Mouse (Mus musculus) thymus, adult 18-20 months (tissue): ENCODE measurements around the gene Csf3.

Experiments used
- DNase-seq, 2 experiments: peaks; one replicate each; pipeline ENCODE4 v3.0.0; 2022; ENCODE audit warnings: mixed read lengths in 2 of 2

The Csf3 gene

DNA sequence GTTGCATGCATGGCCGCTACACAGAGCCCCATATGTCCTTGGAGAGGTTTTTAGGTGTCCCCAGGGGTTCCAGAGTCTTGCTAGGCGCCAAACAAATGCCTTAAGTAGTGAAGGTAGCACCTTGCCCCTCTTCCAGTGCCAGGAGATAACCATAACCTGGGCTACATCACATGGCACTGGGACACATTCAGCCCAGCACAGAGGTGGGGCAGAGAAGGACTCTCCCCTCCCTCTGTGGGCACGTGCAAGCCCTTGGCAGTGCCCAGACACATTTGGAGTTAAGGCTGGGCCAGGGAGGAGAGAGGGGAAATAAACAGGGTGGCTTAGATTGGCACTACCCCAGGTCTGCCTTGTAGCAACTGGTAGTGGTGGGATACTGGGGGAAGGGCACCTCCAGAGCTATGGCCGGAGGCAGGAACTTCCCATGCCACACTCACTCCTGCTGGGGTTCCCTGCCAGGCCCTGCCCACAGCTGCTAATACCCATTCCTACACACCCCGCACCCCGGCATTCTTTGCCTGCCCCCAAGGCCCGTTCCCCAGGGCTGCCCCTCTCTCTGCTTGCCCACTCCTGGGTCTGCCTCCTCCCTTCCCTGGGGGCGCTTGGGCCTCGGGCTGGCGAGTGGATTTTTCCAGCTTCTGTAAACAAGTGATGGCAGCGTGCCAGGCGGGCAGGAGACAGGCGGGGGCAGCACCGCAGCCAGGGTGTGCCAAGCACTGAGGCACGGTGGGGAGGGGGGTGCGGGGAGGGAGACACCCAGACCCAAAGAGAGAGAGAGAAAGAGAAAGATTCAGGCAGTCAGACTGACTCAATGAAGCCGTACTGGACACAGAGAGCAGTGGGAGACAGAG is 49.5 kb downstream of the Csf3 start:
- no peak for DNase-seq

- DNase-seq, result no peak
Measured at GRCm38 (mm10) chr11:98751221-98751782, 50.2 kb downstream of the Csf3 start.

GRCm38 (mm10) chr11:98752562-98753140 is 51.6 kb downstream of the Csf3 start:
- DNase-seq, result no peak
